Mouse (Mus musculus) limb, embryonic 13.5 days (tissue): ENCODE results near the gene Lyst. TPM values are rescaled to one million over a fixed set of nuclear protein-coding genes. Genes with fewer than 3 reads are reported as not detected.

ENCODE experiments used
- ATAC-seq: fragments of 200-750 bp; cut with Nextera tagmentation; 2 replicates; pipeline ENCODE4 v1.8.0; 2017; ENCODE audit warnings: low read depth, moderate number of reproducible peaks, moderate TSS enrichment; ENCODE audit not compliant: low FRiP score
- H3K27ac ChIP-seq: fragments of 300-500 bp; sonication (generic); 2 replicates; pipeline ENCODE4 v1.5.1; 2015; ENCODE audit warnings: inconsistent platforms, mild to moderate bottlenecking, moderate library complexity
- H3K27me3 ChIP-seq: fragments of 300-500 bp; sonication (generic); 2 replicates; pipeline ENCODE4 v1.6.1; 2015; ENCODE audit warnings: mild to moderate bottlenecking, inconsistent platforms
- H3K36me3 ChIP-seq: fragments of 300-500 bp; sonication (generic); 2 replicates; pipeline ENCODE4 v1.6.1; 2015; ENCODE audit warnings: inconsistent platforms, mild to moderate bottlenecking, moderate library complexity
- H3K4me1 ChIP-seq: fragments of 300-500 bp; sonication (generic); 2 replicates; pipeline ENCODE4 v1.6.1; 2015; ENCODE audit warnings: inconsistent platforms
- H3K4me2 ChIP-seq: fragments of 300-500 bp; sonication (generic); replicated peaks from 2 replicates; pipeline ENCODE4 v1.6.1; 2015; ENCODE audit warnings: inconsistent platforms, mild to moderate bottlenecking, moderate library complexity
- H3K4me3 ChIP-seq: fragments of 300-500 bp; sonication (generic); 2 replicates; pipeline ENCODE4 v1.5.1; 2015; ENCODE audit warnings: moderate library complexity, mild to moderate bottlenecking, inconsistent platforms
- H3K9ac ChIP-seq: fragments of 300-500 bp; sonication (generic); 2 replicates; pipeline ENCODE4 v1.6.1; 2015; ENCODE audit warnings: mild to moderate bottlenecking, inconsistent platforms
- H3K9me3 ChIP-seq: fragments of 300-500 bp; sonication (generic); 2 replicates; pipeline ENCODE4 v1.6.1; 2016; ENCODE audit warnings: inconsistent platforms
- WGBS: fragments of 180-500 bp; shearing (Covaris S2); methylation state at CpG from one replicate; pipeline ENCODE4 v1.1.7; 2015; 5-methylcytosine and 5-hydroxymethylcytosine counted together
- polyA plus RNA-seq: library from polyadenylated mRNA; unstranded; fragments of >200 nt; fragmentation: Nextera tagmentation; extraction: Ambion mirVana; gene quantifications from 2 replicates; pipeline ENCODE4 v1.2.1, GENCODE M21; 2015

The Lyst gene
- polyA plus RNA-seq, 1 experiment from 2014 or later, result 2.8 TPM

- H3K36me3 ChIP-seq, result peaks cover 12% of the 10 kb centered on the region
- WGBS, result 90% methylated on average over 11 of the region's 11 CpGs
- H3K4me3 ChIP-seq, result no peak overlapping the region
- H3K4me1 ChIP-seq, result peaks cover 4% of the 10 kb centered on the region; the same call in 1 of the 2 replicates
- H3K9ac ChIP-seq, result no peak overlapping the region
- H3K9me3 ChIP-seq, result no peaks in the 10 kb centered on the region
- H3K27ac ChIP-seq, result no peak overlapping the region
- H3K4me2 ChIP-seq, result no peak overlapping the region
- 0 out of 2 replicates have a peak, but pooled peaks have one; percentile 42 for ATAC-seq
- peaks cover 9% of the 10 kb centered on the region for H3K27me3 ChIP-seq
Measured at GRCm38 (mm10) chr13:13777052-13777451, 186.9 kb downstream of the Lyst start.

- Histone ChIP-seq H3K9ac (no peak overlapping the region), H3K9me3 (no peaks in the 10 kb centered on the region), H3K27me3 (peaks cover 14% of the 10 kb centered on the region), H3K36me3 (peaks cover 12% of the 10 kb centered on the region), H3K4me1 (peaks cover 4% of the 10 kb centered on the region; the same call in 1 of the 2 replicates), H3K27ac (no peak overlapping the region), H3K4me3 (no peak overlapping the region), H3K4me2 (no peak overlapping the region)
- WGBS, result 90% methylated on average over 8 of the region's 8 CpGs
- ATAC-seq, result no peak
Measured at GRCm38 (mm10) chr13:13777696-13778095, 187.5 kb downstream of the Lyst start.

- ATAC-seq, result no peak
- no peak overlapping the region for H3K4me3 ChIP-seq
- no peak overlapping the region for H3K27ac ChIP-seq
- peaks cover 14% of the 10 kb centered on the region for H3K4me1 ChIP-seq
- no peak overlapping the region for H3K4me2 ChIP-seq
- WGBS, result 78% methylated on average over 1 of the region's 1 CpGs
- H3K9me3 ChIP-seq, result no peaks in the 10 kb centered on the region
- no peak overlapping the region for H3K9ac ChIP-seq
- peaks cover 26% of the 10 kb centered on the region for H3K27me3 ChIP-seq
- peaks cover 12% of the 10 kb centered on the region for H3K36me3 ChIP-seq
Measured at GRCm38 (mm10) chr13:13778837-13779458, 188.8 kb downstream of the Lyst start.

GRCm38 (mm10) chr13:13780271-13780670, 190.1 kb downstream of the Lyst start:
- Histone ChIP-seq H3K4me3 (no peak overlapping the region), H3K4me1 (peaks cover 26% of the 10 kb centered on the region), H3K27ac (no peak overlapping the region), H3K9me3 (no peaks in the 10 kb centered on the region), H3K4me2 (no peak overlapping the region), H3K9ac (no peak overlapping the region), H3K36me3 (peaks cover 12% of the 10 kb centered on the region), H3K27me3 (peaks cover 39% of the 10 kb centered on the region)
- WGBS, result 29% methylated on average over 3 of the region's 3 CpGs
- no peak for ATAC-seq

- H3K4me3 ChIP-seq, result no peak overlapping the region
- H3K9me3 ChIP-seq, result no peaks in the 10 kb centered on the region
- 50% methylated on average over 4 of the region's 4 CpGs for WGBS
Measured at GRCm38 (mm10) chr13:13781026-13781425, 190.8 kb downstream of the Lyst start.

GRCm38 (mm10) chr13:13783296-13783695, 193.1 kb downstream of the Lyst start:
- Histone ChIP-seq H3K4me3 (peak overlapping the region; percentile 63; the same call in 1 of the 2 replicates), H3K4me1 (peaks cover 34% of the 10 kb centered on the region), H3K9ac (no peak overlapping the region), H3K36me3 (no peaks in the 10 kb centered on the region), H3K27me3 (peaks cover 64% of the 10 kb centered on the region), H3K4me2 (peak overlapping the region; percentile 96), H3K27ac (no peak overlapping the region), H3K9me3 (no peaks in the 10 kb centered on the region)
- ATAC-seq, result no peak
- 30% methylated on average over 7 of the region's 7 CpGs for WGBS

More at GRCm38 (mm10) chr13:13781026-13781425, 190.8 kb downstream of the Lyst start:
- H3K27ac ChIP-seq, result no peak overlapping the region
- H3K27me3 ChIP-seq, result peaks cover 47% of the 10 kb centered on the region
- no peak overlapping the region for H3K4me2 ChIP-seq
- ATAC-seq, result no peak
- peaks cover 33% of the 10 kb centered on the region for H3K4me1 ChIP-seq
- H3K9ac ChIP-seq, result no peak overlapping the region
- H3K36me3 ChIP-seq, result peaks cover 12% of the 10 kb centered on the region

GRCm38 (mm10) chr13:13783894-13784419, 193.8 kb downstream of the Lyst start, which contains the start of gene Gng4:
TSS of gene Gng4 (plus strand) at chr13:13784059.
- no peak within 1 kb of the TSS for H3K27ac ChIP-seq
- peaks cover 34% of the 10 kb centered on the region for H3K4me1 ChIP-seq
- peaks cover 64% of the 10 kb centered on the region for H3K27me3 ChIP-seq
- H3K4me2 ChIP-seq, result peak within 1 kb of the TSS; percentile 96
- peak within 1 kb of the TSS; percentile 63 for H3K4me3 ChIP-seq
- H3K9ac ChIP-seq, result peak within 1 kb of the TSS; percentile 62
- ATAC-seq, result peak; percentile 70
- under 1% methylated on average over 41 of the region's 43 CpGs for WGBS
- no peaks in the 10 kb centered on the region for H3K9me3 ChIP-seq
- no peaks in the 10 kb centered on the region for H3K36me3 ChIP-seq

- peaks cover 64% of the 10 kb centered on the region for H3K27me3 ChIP-seq
- peak overlapping the region; percentile 62 for H3K9ac ChIP-seq
- WGBS, result under 1% methylated on average over 57 of the region's 59 CpGs
- H3K27ac ChIP-seq, result no peak overlapping the region
- H3K9me3 ChIP-seq, result no peaks in the 10 kb centered on the region
- H3K4me3 ChIP-seq, result peak overlapping the region; percentile 63
- no peaks in the 10 kb centered on the region for H3K36me3 ChIP-seq
- peak; percentile 46 for ATAC-seq
- H3K4me2 ChIP-seq, result peak overlapping the region; percentile 96
- peaks cover 34% of the 10 kb centered on the region for H3K4me1 ChIP-seq
Measured at GRCm38 (mm10) chr13:13784420-13784936, 194.3 kb downstream of the Lyst start.

GRCm38 (mm10) chr13:13784981-13785783, 195.0 kb downstream of the Lyst start:
- H3K4me1 ChIP-seq, result peaks cover 33% of the 10 kb centered on the region
- H3K36me3 ChIP-seq, result no peaks in the 10 kb centered on the region
- peak overlapping the region; percentile 62; the same call in 1 of the 2 replicates for H3K9ac ChIP-seq
- peak overlapping the region; percentile 63 for H3K4me3 ChIP-seq
- no peaks in the 10 kb centered on the region for H3K9me3 ChIP-seq
- peak; percentile 38; the same call in 1 of the 2 replicates for ATAC-seq
- WGBS, result under 1% methylated on average over 30 of the region's 30 CpGs
- peak overlapping the region; percentile 96 for H3K4me2 ChIP-seq
- H3K27me3 ChIP-seq, result peaks cover 64% of the 10 kb centered on the region
- no peak overlapping the region for H3K27ac ChIP-seq

- H3K4me1 ChIP-seq, result peaks cover 29% of the 10 kb centered on the region
- H3K9ac ChIP-seq, result no peak overlapping the region
- no peak for ATAC-seq
- no peaks in the 10 kb centered on the region for H3K36me3 ChIP-seq
- 80% methylated on average over 6 of the region's 6 CpGs for WGBS
- no peaks in the 10 kb centered on the region for H3K9me3 ChIP-seq
- H3K4me2 ChIP-seq, result no peak overlapping the region
- H3K27me3 ChIP-seq, result peaks cover 60% of the 10 kb centered on the region
- H3K27ac ChIP-seq, result no peak overlapping the region
- H3K4me3 ChIP-seq, result no peak overlapping the region
Measured at GRCm38 (mm10) chr13:13786971-13787370, 196.8 kb downstream of the Lyst start.

- no peak overlapping the region for H3K4me2 ChIP-seq
- H3K9ac ChIP-seq, result no peak overlapping the region
- ATAC-seq, result no peak
- no peak overlapping the region for H3K27ac ChIP-seq
- H3K27me3 ChIP-seq, result peaks cover 52% of the 10 kb centered on the region
- H3K9me3 ChIP-seq, result no peaks in the 10 kb centered on the region
- peaks cover 29% of the 10 kb centered on the region for H3K4me1 ChIP-seq
- H3K36me3 ChIP-seq, result no peaks in the 10 kb centered on the region
- H3K4me3 ChIP-seq, result no peak overlapping the region
- 87% methylated on average over 4 of the region's 4 CpGs for WGBS
Measured at GRCm38 (mm10) chr13:13788070-13788469, 197.9 kb downstream of the Lyst start.

- Histone ChIP-seq H3K27me3 (peaks cover 14% of the 10 kb centered on the region), H3K4me1 (no peaks in the 10 kb centered on the region), H3K9me3 (no peaks in the 10 kb centered on the region), H3K4me3 (no peak overlapping the region), H3K27ac (no peak overlapping the region), H3K4me2 (no peak overlapping the region), H3K9ac (no peak overlapping the region), H3K36me3 (no peaks in the 10 kb centered on the region)
- no peak for ATAC-seq
- 97% methylated on average over 3 of the region's 3 CpGs for WGBS
Measured at GRCm38 (mm10) chr13:13791981-13792380, 201.8 kb downstream of the Lyst start.
